Mouse (Mus musculus) lung, postnatal 36 days (tissue): ENCODE measurements around the gene Gcdh.

Experiments
- DNase-seq: peaks from one replicate; pipeline ENCODE4 v3.0.0; 2022; ENCODE audit warnings: mixed read lengths

Gcdh gene

GRCm38 (mm10) chr8:84871376-84872308 is 22.1 kb downstream of the Gcdh start, which contains the start of gene Syce2:
Gene Syce2, plus strand, starts transcription at chr8:84872111.
- peak; percentile 91 for DNase-seq

- DNase-seq: peak; percentile 95
These were observed 36.8 kb downstream of the Gcdh start, which contains the start of gene Farsa for GRCm38 (mm10) chr8:84856864-84857441. Gene Farsa, plus strand, starts transcription at chr8:84856989.

- DNase-seq: no peak
These were observed 37.3 kb downstream of the Gcdh start for GRCm38 (mm10) chr8:84856434-84856833.

- peak; percentile 35 for DNase-seq
These were observed 45.9 kb downstream of the Gcdh start for GRCm38 (mm10) chr8:84847684-84848435.

- DNase-seq: peak; percentile 100
These were observed 46.8 kb downstream of the Gcdh start, which contains the start of gene Calr for GRCm38 (mm10) chr8:84846722-84847572. Gene Calr, minus strand, starts transcription at chr8:84846934.

- DNase-seq: no peak
These were observed 47.5 kb downstream of the Gcdh start for GRCm38 (mm10) chr8:84846094-84846721.

GRCm38 (mm10) chr8:84845355-84846093 is 48.2 kb downstream of the Gcdh start:
- DNase-seq: peak; percentile 52

- DNase-seq: no peak
These were observed 49.2 kb downstream of the Gcdh start for GRCm38 (mm10) chr8:84844397-84845070.

GRCm38 (mm10) chr8:84841514-84841913 is 52.2 kb downstream of the Gcdh start:
- no peak for DNase-seq

GRCm38 (mm10) chr8:84840248-84840999 is 53.3 kb downstream of the Gcdh start, which contains the start of gene Rad23a:
Gene Rad23a, minus strand, starts transcription at chr8:84840665.
- DNase-seq: peak; percentile 94

GRCm38 (mm10) chr8:84839875-84840247 is 53.9 kb downstream of the Gcdh start:
- DNase-seq: no peak

GRCm38 (mm10) chr8:84839411-84839810 is 54.3 kb downstream of the Gcdh start:
- DNase-seq: no peak

- no peak for DNase-seq
These were observed 55.2 kb downstream of the Gcdh start for GRCm38 (mm10) chr8:84838513-84838912.

- DNase-seq: no peak
These were observed 55.7 kb downstream of the Gcdh start for GRCm38 (mm10) chr8:84837912-84838470.

GRCm38 (mm10) chr8:84837149-84837911 is 56.4 kb downstream of the Gcdh start:
- DNase-seq: no peak
